Mouse (Mus musculus) cerebellum, postnatal 10 days (tissue): ENCODE results near the gene Ndufa4l2.

ENCODE experiments used
- DNase-seq, 2 experiments: peaks; one replicate each; pipeline ENCODE4 v3.0.0; 2021; ENCODE audit warnings: mixed read lengths in 2 of 2

Gene Ndufa4l2

GRCm38 (mm10) chr10:127509837-127510701 is 4.7 kb upstream of the Ndufa4l2 start:
- peak; percentile 81 to 86 for DNase-seq

- peak; percentile 45 to 63 for DNase-seq
Measured at GRCm38 (mm10) chr10:127510895-127511617, 3.7 kb upstream of the Ndufa4l2 start.

- DNase-seq, result peak; percentile 91
Measured at GRCm38 (mm10) chr10:127511634-127512306, 3.0 kb upstream of the Ndufa4l2 start.

- no peak for DNase-seq
Measured at GRCm38 (mm10) chr10:127512307-127512666, 2.5 kb upstream of the Ndufa4l2 start.

GRCm38 (mm10) chr10:127512813-127513212 is 2.0 kb upstream of the Ndufa4l2 start:
- peak; percentile 97 to 98 for DNase-seq

- peak; percentile 50 to 59 for DNase-seq
Measured at GRCm38 (mm10) chr10:127513501-127514091, 1.2 kb upstream of the Ndufa4l2 start.

GRCm38 (mm10) chr10:127514111-127514698 is 562 bp upstream of the Ndufa4l2 start:
- DNase-seq, result no peak

GRCm38 (mm10) chr10:127515271-127515982 is 660 bp downstream of the Ndufa4l2 start:
- peak in 1 of 2 experiments; percentile 41 for DNase-seq

GRCm38 (mm10) chr10:127515983-127516459 is 1.3 kb downstream of the Ndufa4l2 start:
- DNase-seq, result no peak

- peak; percentile 39 to 45 for DNase-seq
Measured at GRCm38 (mm10) chr10:127516576-127517260, 2.0 kb downstream of the Ndufa4l2 start.

GRCm38 (mm10) chr10:127517941-127518340 is 3.2 kb downstream of the Ndufa4l2 start:
- DNase-seq, result peak in 1 of 2 experiments; percentile 25

- DNase-seq, result peak; percentile 67
Measured at GRCm38 (mm10) chr10:127519041-127519701, 4.4 kb downstream of the Ndufa4l2 start.

- peak; percentile 26 to 34 for DNase-seq
Measured at GRCm38 (mm10) chr10:127519903-127520713, 5.3 kb downstream of the Ndufa4l2 start.

- DNase-seq, result peak in 1 of 2 experiments; percentile 19
Measured at GRCm38 (mm10) chr10:127520714-127521357, 6.1 kb downstream of the Ndufa4l2 start.

- no peak for DNase-seq
Measured at GRCm38 (mm10) chr10:127521611-127522080, 6.9 kb downstream of the Ndufa4l2 start.

- DNase-seq, result peak; percentile 93
Measured at GRCm38 (mm10) chr10:127522088-127522581, 7.4 kb downstream of the Ndufa4l2 start, which contains the start of gene Shmt2. Gene Shmt2, minus strand, starts transcription at chr10:127522444.

GRCm38 (mm10) chr10:127524646-127525255 is 10.0 kb downstream of the Ndufa4l2 start:
- peak; percentile 59 to 60 for DNase-seq

GRCm38 (mm10) chr10:127526048-127526447 is 11.3 kb downstream of the Ndufa4l2 start:
- DNase-seq, result peak; percentile 50 to 52
